Comparison of ENCODE assay signal across 28 mouse cellular contexts in genomic region chr17:71273901-71274300, GRCm38 (mm10).
"Had no signal": no experiment of that assay in that cellular context is flagged by ENCODE, and none has a peak within 500 bp of the region (broad histone marks: within the 10 kb centered on the region; RNA-seq: fewer than 3 reads in every experiment).

No protein-coding gene starts in this region.

- H3K9me3 ChIP-seq: embryonic facial prominence, embryonic 10.5 days; embryonic facial prominence, embryonic 12.5 days; embryonic facial prominence, embryonic 13.5 days; embryonic facial prominence, embryonic 15.5 days; forebrain, embryonic 10.5 days; forebrain, embryonic 12.5 days; forebrain, embryonic 13.5 days; forebrain, embryonic 15.5 days had no signal

- H3K27ac ChIP-seq: embryonic facial prominence, embryonic 10.5 days; embryonic facial prominence, embryonic 12.5 days; embryonic facial prominence, embryonic 13.5 days; embryonic facial prominence, embryonic 15.5 days; forebrain, embryonic 10.5 days; forebrain, embryonic 12.5 days; forebrain, embryonic 13.5 days; forebrain, embryonic 15.5 days; gastrocnemius, adult 2 months; heart, adult 2 months had no signal

- ATAC-seq: forebrain, embryonic 13.5 days; forebrain, embryonic 14.5 days; forebrain, embryonic 15.5 days; forebrain, embryonic 16.5 days; forebrain, postnatal 0 days had no signal

- H3K4me3 ChIP-seq: embryonic facial prominence, embryonic 10.5 days; embryonic facial prominence, embryonic 12.5 days; embryonic facial prominence, embryonic 13.5 days; embryonic facial prominence, embryonic 15.5 days; erythroblast, embryonic 14.5 days; forebrain, embryonic 10.5 days; forebrain, embryonic 12.5 days; forebrain, embryonic 13.5 days; forebrain, embryonic 15.5 days; gastrocnemius, adult 2 months; heart, adult 2 months had no signal

- H3K9ac ChIP-seq: embryonic facial prominence, embryonic 12.5 days; embryonic facial prominence, embryonic 13.5 days; embryonic facial prominence, embryonic 15.5 days; forebrain, embryonic 12.5 days; forebrain, embryonic 13.5 days; forebrain, embryonic 15.5 days; forebrain, postnatal 0 days had no signal

- H3K36me3 ChIP-seq: forebrain, embryonic 12.5 days; forebrain, embryonic 15.5 days had no signal

- H3K4me2 ChIP-seq: embryonic facial prominence, embryonic 12.5 days; embryonic facial prominence, embryonic 13.5 days; embryonic facial prominence, embryonic 15.5 days; forebrain, embryonic 12.5 days; forebrain, embryonic 13.5 days; forebrain, embryonic 15.5 days had no signal

- H3K27me3 ChIP-seq: embryonic facial prominence, embryonic 12.5 days; embryonic facial prominence, embryonic 13.5 days; embryonic facial prominence, embryonic 15.5 days; forebrain, embryonic 12.5 days; forebrain, embryonic 13.5 days; forebrain, embryonic 15.5 days had no signal

- H3K4me1 ChIP-seq: embryonic facial prominence, embryonic 10.5 days; embryonic facial prominence, embryonic 12.5 days; embryonic facial prominence, embryonic 15.5 days; forebrain, embryonic 10.5 days; forebrain, embryonic 12.5 days; forebrain, embryonic 13.5 days; forebrain, embryonic 15.5 days had no signal

- DNase-seq: cerebellum, adult 2 months; cerebellum, adult 8-10 months; cerebellum, adult 9-10 months; cerebellum, adult 9-11 months; cerebellum, postnatal 10 days; cerebellum, postnatal 14 days; cerebellum, postnatal 25 days; cerebellum, postnatal 36 days; embryo, embryonic 11 days; forebrain, postnatal 0 days; gastrocnemius, adult 2 months; gastrocnemius, postnatal 10 days; gastrocnemius, postnatal 14 days; gastrocnemius, postnatal 25 days; gastrocnemius, postnatal 36 days; heart, adult 18-20 months; heart, adult 2 months had no signal
